Mouse (Mus musculus): ENCODE data around the gene Dtymk.

DNA sequence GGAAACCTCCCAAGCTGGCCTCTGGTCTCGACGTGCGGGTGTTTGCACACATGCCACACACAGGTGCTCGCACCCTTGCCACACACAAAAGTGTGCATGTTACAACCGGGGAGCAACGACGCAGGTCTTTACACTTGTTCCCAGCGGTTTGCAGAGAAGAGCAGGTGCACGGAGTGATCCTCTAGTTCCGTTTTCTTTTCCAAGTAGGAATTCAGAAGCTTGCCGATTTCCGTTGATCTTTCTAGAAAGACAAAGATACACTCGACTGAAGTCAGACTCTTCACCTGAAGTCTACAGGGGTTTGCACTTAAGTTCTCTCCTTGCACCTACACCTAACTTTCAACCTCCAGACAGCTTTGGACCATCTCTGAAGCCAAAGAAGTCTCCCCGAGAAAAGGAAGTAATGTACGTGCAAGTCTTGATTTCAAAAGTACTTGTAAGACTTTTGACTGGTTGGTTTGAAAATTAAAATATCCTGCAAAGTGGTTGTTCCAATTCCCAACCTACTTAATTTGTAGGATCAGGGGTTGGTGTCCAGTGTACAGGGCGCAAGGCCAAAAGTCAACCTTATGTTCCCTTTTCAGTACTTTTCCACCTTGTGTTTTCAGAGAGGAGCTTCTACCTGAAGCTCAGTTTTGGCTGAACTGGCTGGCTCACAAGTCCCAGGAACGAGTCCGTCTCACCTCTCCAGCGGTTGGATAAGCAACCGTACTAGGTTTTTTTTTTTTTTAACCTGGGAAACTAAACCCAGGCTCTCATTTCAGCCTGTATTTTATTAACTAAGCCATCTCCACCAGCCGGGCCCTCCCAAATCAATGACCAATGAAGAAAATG, 847 bp downstream of the Dtymk start:
- no peak for TF ChIP-seq TAL1 (IDR thresholded peaks at IDR 0.05; ENCODE audit: low read length)
- TF ChIP-seq GATA1 (IDR thresholded peaks at IDR 0.05; ENCODE audit: low read length): no peak
